Mouse (Mus musculus): ENCODE results near the gene 2410002F23Rik.

GRCm38 (mm10) chr7:44287760-44288159, 41.2 kb downstream of the 2410002F23Rik start:
- TF ChIP-seq GATA1 (IDR thresholded peaks at IDR 0.05; ENCODE audit: low read length) (no peak), TAL1 (IDR thresholded peaks at IDR 0.05; ENCODE audit: low read length) (no peak)

Data from erythroblast, embryonic 14.5 days (primary cell).